Mouse (Mus musculus) cerebellum, postnatal 4 days (tissue): ENCODE results near the gene Psg29.

Source experiments
- DNase-seq, 2 experiments: peaks; one replicate each; pipeline ENCODE4 v3.0.0; 2022; ENCODE audit warnings: low spot score in 2 of 2, mixed read lengths in 1 of 2

The Psg29 gene

DNA sequence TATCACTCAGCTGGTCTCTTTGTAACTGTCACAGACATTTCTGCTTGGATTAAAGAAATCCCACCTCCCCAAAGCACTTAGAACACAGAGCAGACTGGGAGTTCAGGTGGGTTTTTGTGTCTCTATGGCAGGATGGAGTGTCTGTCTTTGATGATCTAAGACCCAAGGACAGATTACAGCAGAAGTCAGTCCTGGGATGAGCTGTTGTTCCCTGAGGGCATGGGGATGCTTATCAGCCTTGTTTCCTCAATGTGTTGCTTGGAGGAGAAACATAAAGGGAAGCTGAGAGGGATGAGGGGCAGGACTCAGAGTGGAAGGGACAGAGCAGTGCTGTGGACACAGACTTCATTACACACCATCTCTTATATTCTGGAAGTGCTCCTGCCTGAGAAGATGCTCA, at the start of gene Psg29:
Gene Psg29 (plus strand): TSS at position 301 of the 400 bp plus-strand sequence.
- no peak for DNase-seq

DNA sequence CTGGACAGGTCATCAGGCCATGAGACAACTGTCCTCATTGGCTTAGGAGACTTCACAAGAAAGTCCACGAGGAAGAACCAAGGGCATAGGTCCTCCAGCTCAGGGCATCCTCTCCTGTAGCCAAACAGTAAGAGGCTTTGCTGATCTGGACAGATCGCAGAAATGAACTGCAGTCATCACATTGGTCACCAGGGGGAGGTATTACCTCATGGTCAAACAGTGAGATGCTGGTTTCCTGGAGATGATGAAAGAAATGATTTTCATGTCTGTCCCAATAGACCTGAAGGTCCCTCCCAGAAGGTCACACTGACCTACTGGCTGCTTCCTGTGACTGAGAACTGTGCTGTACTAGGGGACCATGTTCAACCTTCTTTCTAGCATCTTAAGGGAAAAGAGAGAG, 47.6 kb upstream of the Psg29 start:
- DNase-seq, result peak in 1 of 2 experiments; percentile 20

DNA sequence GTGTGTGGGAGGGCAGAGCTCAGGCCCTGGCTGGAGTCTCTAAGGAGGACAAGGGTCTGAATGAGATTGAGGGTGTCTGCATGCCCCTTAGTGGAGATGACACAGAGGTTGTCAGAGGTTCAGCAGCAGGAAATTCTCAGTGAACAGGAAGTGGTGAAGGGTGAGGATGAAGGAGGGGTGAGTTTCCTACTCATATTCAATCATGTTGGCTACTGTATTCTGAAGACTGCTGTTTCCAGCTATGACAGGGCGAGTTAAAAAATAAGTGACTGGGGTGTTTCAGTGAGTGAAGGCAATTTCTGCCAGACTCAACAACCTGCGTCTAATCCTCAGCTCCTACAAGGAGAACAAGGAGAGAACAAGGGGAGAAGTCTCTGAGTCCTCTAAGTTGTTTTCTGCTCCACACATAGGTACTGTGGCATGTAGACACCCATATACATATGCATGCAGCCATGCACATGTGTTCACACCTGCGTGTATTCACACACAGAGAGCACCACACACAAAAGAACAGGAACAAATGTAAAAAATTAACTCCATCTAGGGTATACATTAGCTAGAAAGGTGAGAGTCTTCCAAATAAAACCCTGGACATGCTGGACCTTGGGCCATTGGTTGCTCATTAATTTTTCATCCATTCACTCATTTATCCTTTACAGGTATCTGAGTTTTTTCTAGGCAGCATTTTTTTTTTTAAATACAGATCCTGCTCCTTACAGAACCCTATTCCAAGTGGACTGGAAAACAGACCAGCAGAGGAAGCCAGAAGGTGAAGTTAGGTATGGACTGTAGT, 46.2 kb upstream of the Psg29 start:
- DNase-seq, result no peak

- DNase-seq, result peak in 1 of 2 experiments; percentile 5
These were observed 44.3 kb upstream of the Psg29 start for GRCm38 (mm10) chr7:17159011-17159410.

- DNase-seq, result no peak
These were observed 31.4 kb upstream of the Psg29 start for GRCm38 (mm10) chr7:17171827-17172226.

DNA sequence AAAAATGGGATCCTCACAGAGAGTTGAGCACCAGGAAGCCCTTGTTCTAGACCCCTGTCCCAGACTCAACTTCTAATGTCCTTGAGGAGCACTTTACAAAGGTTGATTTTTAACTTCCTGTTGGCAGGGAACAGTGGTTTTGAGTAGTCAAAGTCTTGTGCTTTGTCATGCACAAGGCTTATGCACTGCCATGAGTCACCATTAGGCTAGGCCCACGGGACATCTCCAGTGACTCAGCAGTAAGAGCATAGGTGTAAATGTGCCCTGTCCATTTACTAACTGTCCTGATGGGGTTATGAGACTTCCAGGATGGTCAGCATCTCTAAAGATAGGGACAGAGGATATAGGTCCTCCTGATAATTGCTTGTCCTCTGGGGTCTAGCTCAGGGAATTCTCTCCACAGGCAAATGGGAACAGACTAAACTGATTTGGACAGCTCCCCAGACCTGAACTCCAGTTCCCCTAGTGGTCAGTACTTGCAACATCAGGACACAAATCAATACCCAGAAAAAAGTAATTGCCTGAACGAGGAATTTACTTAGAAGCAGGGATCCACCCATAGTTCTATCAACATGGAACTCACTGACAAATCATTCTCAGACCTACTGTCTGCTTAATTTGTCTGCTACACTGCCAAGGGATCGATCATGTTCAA, 2.4 kb downstream of the Psg29 start:
- DNase-seq, result no peak
